In the genomic region with DNA sequence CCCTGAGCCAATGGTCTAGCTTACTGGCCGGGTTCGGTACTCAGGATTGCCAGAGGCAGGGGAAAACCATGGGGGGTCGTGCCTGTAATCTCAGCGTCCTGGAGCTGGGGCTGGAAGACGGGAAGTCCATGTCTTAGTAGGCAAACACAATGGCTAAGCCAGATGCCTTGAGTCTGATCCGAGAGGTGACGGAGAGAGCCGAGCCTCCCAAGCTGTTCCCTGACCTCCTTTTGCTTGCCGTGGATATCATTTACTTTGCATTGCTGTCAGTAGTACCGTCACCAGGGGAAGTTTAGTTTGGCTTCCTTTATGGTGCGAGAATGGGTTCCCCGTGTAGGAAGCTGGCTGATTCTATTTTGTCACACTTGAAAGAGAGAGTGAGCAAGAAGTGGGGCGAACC, we compare ENCODE assay signal across 15 mouse cellular contexts.
A peak's percentile ranks its signal among the peaks of the same experiment; 100 is the strongest.
DNase-seq lines count a peak whose midpoint lies in the region.
"Had no signal": no experiment of that assay in that cellular context is flagged by ENCODE, and none has a peak within 500 bp of the region (broad histone marks: within the 10 kb centered on the region; RNA-seq: fewer than 3 reads in every experiment).

No protein-coding gene starts in this region.

- DNase-seq in retina, postnatal 1 day, result peak; percentile 49
- DNase-seq in retina, embryonic 14.5 days (ENCODE audit: low spot score), result no peak
- peak; percentile 39 for DNase-seq in ZHBTc4 (ENCODE audit: low read depth, low spot score)
- DNase-seq in lung, postnatal 25 days (ENCODE audit: low spot score), result no peak
- DNase-seq in Muller cell, postnatal 12 days (ENCODE audit: inconsistent ontology term), result no peak
- DNase-seq: adrenal gland, adult 8-10 months; adrenal gland, postnatal 14 days; adrenal gland, postnatal 36 days; cerebellum, adult 11 months; cerebellum, adult 18-20 months; cerebellum, adult 8-10 months; cerebellum, adult 9-11 months; cerebellum, postnatal 14 days; cerebellum, postnatal 36 days; embryo, embryonic 11 days had no signal

Comparison
In these comparisons a context has a peak if more than half of its experiments do, and no peak if none do; other contexts are left out.
1. DNase-seq: peak in retina, postnatal 1 day (single experiment) and ZHBTc4 (single experiment); none in retina, embryonic 14.5 days (single experiment), lung, postnatal 25 days (single experiment) and Muller cell, postnatal 12 days (single experiment).